Mouse (Mus musculus): ENCODE data around the gene Tmem140. TPM values are rescaled to one million over a fixed set of nuclear protein-coding genes. Genes with fewer than 3 reads are reported as not detected.

The Tmem140 gene
- polyA plus RNA-seq, 1 experiment, result 22.3 TPM

GRCm38 (mm10) chr6:34906125-34906524 lies 43.2 kb downstream of the Tmem140 start:
- peaks cover 49% of the 10 kb centered on the region for H3K36me3 ChIP-seq (ENCODE audit: control insufficient read depth, insufficient read depth, low read length)
- TF ChIP-seq CTCF (IDR thresholded peaks at IDR 0.05; ENCODE audit: borderline replicate concordance, control insufficient read depth, extremely low read depth, insufficient read depth, low read length, poor library complexity), result no peak
- no peak for TF ChIP-seq POLR2A (IDR thresholded peaks at IDR 0.05; ENCODE audit: control insufficient read depth, extremely low read depth, insufficient read depth, low read length, poor library complexity)
- no peak overlapping the region for H3K27ac ChIP-seq (ENCODE audit: control insufficient read depth, insufficient read depth, low read length)
- H3K4me3 ChIP-seq (ENCODE audit: control insufficient read depth, insufficient read depth, low read length), result no peak overlapping the region
- H3K27me3 ChIP-seq (ENCODE audit: control insufficient read depth, insufficient read depth, low read length), result no peaks in the 10 kb centered on the region
- WGBS, result 65% methylated on average over 2 of the region's 2 CpGs
- no peak for DNase-seq
- peaks cover 12% of the 10 kb centered on the region for H3K4me1 ChIP-seq (replicated peaks; ENCODE audit: control insufficient read depth, insufficient read depth, low read length)

GRCm38 (mm10) chr6:34906661-34907060 lies 43.7 kb downstream of the Tmem140 start:
- no peak overlapping the region for H3K4me3 ChIP-seq (ENCODE audit: control insufficient read depth, insufficient read depth, low read length)
- H3K36me3 ChIP-seq (ENCODE audit: control insufficient read depth, insufficient read depth, low read length), result peaks cover 43% of the 10 kb centered on the region
- TF ChIP-seq POLR2A (IDR thresholded peaks at IDR 0.05; ENCODE audit: control insufficient read depth, extremely low read depth, insufficient read depth, low read length, poor library complexity), result no peak
- TF ChIP-seq CTCF (IDR thresholded peaks at IDR 0.05; ENCODE audit: borderline replicate concordance, control insufficient read depth, extremely low read depth, insufficient read depth, low read length, poor library complexity), result no peak
- 96% methylated on average over 4 of the region's 4 CpGs for WGBS
- peaks cover 12% of the 10 kb centered on the region for H3K4me1 ChIP-seq (replicated peaks; ENCODE audit: control insufficient read depth, insufficient read depth, low read length)
- no peak for DNase-seq
- H3K27me3 ChIP-seq (ENCODE audit: control insufficient read depth, insufficient read depth, low read length), result no peaks in the 10 kb centered on the region
- no peak overlapping the region for H3K27ac ChIP-seq (ENCODE audit: control insufficient read depth, insufficient read depth, low read length)

DNA sequence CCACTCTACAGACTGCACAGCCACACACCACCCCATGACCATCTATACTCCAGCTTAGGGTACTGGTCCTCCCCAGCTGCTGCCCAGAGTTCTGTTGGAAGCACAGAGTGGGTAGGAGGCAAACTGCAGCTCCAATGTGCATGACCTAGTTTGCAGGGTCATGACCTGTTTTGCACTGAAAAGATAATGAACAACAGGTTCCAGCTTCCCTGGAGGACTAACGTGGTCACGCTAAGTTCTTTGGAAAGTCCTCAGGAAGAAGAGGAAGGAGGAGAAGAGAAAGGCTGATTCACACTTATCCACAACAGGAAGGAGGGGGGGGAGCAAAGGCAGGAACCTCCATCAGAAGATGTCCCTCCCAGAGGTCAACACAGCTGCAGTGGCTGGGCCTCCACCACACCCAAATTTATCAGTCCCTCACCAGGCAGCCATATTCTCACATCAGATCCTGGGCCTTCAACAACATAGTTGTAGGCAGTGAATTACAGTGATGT lies 44.2 kb downstream of the Tmem140 start:
- 84% methylated on average over 2 of the region's 2 CpGs for WGBS

DNA sequence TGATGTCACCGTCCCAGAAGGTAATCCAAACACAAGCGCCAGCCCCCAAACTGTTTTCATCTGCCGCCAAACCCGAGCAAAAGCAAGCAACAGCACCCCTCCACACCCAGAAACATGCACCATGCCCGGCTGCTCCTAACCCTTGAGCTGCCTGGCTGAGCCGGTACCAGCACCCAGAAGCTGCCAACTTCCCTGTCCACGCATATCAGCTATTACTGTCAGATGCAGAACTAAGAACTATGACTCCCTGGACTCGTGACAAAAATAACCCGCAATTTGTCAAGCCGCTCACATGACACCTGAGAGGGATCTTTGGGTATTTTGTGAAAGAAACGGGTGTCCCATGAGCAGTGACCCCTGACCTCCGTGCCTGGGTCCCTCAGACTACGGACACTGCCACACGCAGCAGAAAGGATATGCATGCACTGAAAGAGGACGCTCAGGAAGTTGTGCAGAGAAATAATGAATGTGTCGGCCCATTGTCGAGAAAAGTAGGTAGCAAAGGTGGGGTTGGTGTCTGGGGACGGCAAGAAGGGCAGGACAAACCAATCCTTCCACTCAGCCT lies 44.8 kb downstream of the Tmem140 start:
- Histone ChIP-seq H3K36me3 (ENCODE audit: control insufficient read depth, insufficient read depth, low read length) (peaks cover 35% of the 10 kb centered on the region), H3K4me3 (ENCODE audit: control insufficient read depth, insufficient read depth, low read length) (no peak overlapping the region), H3K4me1 (replicated peaks; ENCODE audit: control insufficient read depth, insufficient read depth, low read length) (peaks cover 6% of the 10 kb centered on the region), H3K27me3 (ENCODE audit: control insufficient read depth, insufficient read depth, low read length) (no peaks in the 10 kb centered on the region), H3K27ac (ENCODE audit: control insufficient read depth, insufficient read depth, low read length) (no peak overlapping the region)
- TF ChIP-seq CTCF (IDR thresholded peaks at IDR 0.05; ENCODE audit: borderline replicate concordance, control insufficient read depth, extremely low read depth, insufficient read depth, low read length, poor library complexity) (no peak), POLR2A (IDR thresholded peaks at IDR 0.05; ENCODE audit: control insufficient read depth, extremely low read depth, insufficient read depth, low read length, poor library complexity) (no peak)
- no peak for DNase-seq
- WGBS, result 94% methylated on average over 18 of the region's 18 CpGs

More for the DNA sequence above, 44.2 kb downstream of the Tmem140 start:
- no peak for DNase-seq
- peaks cover 8% of the 10 kb centered on the region for H3K4me1 ChIP-seq (replicated peaks; ENCODE audit: control insufficient read depth, insufficient read depth, low read length)
- TF ChIP-seq CTCF (IDR thresholded peaks at IDR 0.05; ENCODE audit: borderline replicate concordance, control insufficient read depth, extremely low read depth, insufficient read depth, low read length, poor library complexity), result no peak
- TF ChIP-seq POLR2A (IDR thresholded peaks at IDR 0.05; ENCODE audit: control insufficient read depth, extremely low read depth, insufficient read depth, low read length, poor library complexity), result no peak
- H3K27ac ChIP-seq (ENCODE audit: control insufficient read depth, insufficient read depth, low read length), result no peak overlapping the region
- no peaks in the 10 kb centered on the region for H3K27me3 ChIP-seq (ENCODE audit: control insufficient read depth, insufficient read depth, low read length)
- H3K4me3 ChIP-seq (ENCODE audit: control insufficient read depth, insufficient read depth, low read length), result no peak overlapping the region
- H3K36me3 ChIP-seq (ENCODE audit: control insufficient read depth, insufficient read depth, low read length), result peaks cover 39% of the 10 kb centered on the region

- 48% methylated on average over 8 of the region's 8 CpGs for WGBS
- peaks cover 6% of the 10 kb centered on the region for H3K4me1 ChIP-seq (replicated peaks; ENCODE audit: control insufficient read depth, insufficient read depth, low read length)
Measured at GRCm38 (mm10) chr6:34909631-34910345, 46.8 kb downstream of the Tmem140 start.

GRCm38 (mm10) chr6:34910371-34911219 lies 47.6 kb downstream of the Tmem140 start, which contains the start of gene Wdr91:
TSS of gene Wdr91 (minus strand) at chr6:34910876.
- H3K4me1 ChIP-seq (replicated peaks; ENCODE audit: control insufficient read depth, insufficient read depth, low read length), result peaks cover 6% of the 10 kb centered on the region
- peaks cover 16% of the 10 kb centered on the region for H3K36me3 ChIP-seq (ENCODE audit: control insufficient read depth, insufficient read depth, low read length)
- peak; percentile 55; the same call in 1 of the 2 replicates for TF ChIP-seq POLR2A (IDR thresholded peaks at IDR 0.05; ENCODE audit: control insufficient read depth, extremely low read depth, insufficient read depth, low read length, poor library complexity)
- TF ChIP-seq CTCF (IDR thresholded peaks at IDR 0.05; ENCODE audit: borderline replicate concordance, control insufficient read depth, extremely low read depth, insufficient read depth, low read length, poor library complexity), result peak; percentile 68; the same call in 1 of the 2 replicates
- under 1% methylated on average over 64 of the region's 64 CpGs for WGBS
- H3K27ac ChIP-seq (ENCODE audit: control insufficient read depth, insufficient read depth, low read length), result peak within 1 kb of the TSS; percentile 5; the same call in 1 of the 2 replicates
- peak; percentile 93 for DNase-seq
- no peaks in the 10 kb centered on the region for H3K27me3 ChIP-seq (ENCODE audit: control insufficient read depth, insufficient read depth, low read length)
- H3K4me3 ChIP-seq (ENCODE audit: control insufficient read depth, insufficient read depth, low read length), result peak within 1 kb of the TSS; percentile 72

More at GRCm38 (mm10) chr6:34909631-34910345, 46.8 kb downstream of the Tmem140 start:
- peaks cover 21% of the 10 kb centered on the region for H3K36me3 ChIP-seq (ENCODE audit: control insufficient read depth, insufficient read depth, low read length)
- H3K27ac ChIP-seq (ENCODE audit: control insufficient read depth, insufficient read depth, low read length), result peak overlapping the region; percentile 5; the same call in 1 of the 2 replicates
- TF ChIP-seq CTCF (IDR thresholded peaks at IDR 0.05; ENCODE audit: borderline replicate concordance, control insufficient read depth, extremely low read depth, insufficient read depth, low read length, poor library complexity) (no peak), POLR2A (IDR thresholded peaks at IDR 0.05; ENCODE audit: control insufficient read depth, extremely low read depth, insufficient read depth, low read length, poor library complexity) (no peak)
- H3K4me3 ChIP-seq (ENCODE audit: control insufficient read depth, insufficient read depth, low read length), result peak overlapping the region; percentile 72
- no peak for DNase-seq
- H3K27me3 ChIP-seq (ENCODE audit: control insufficient read depth, insufficient read depth, low read length), result no peaks in the 10 kb centered on the region
